15 mouse cellular contexts compared by ENCODE assay signal in genomic region chr9:13561335-13561734, GRCm38 (mm10).
"Had no signal": no experiment of that assay in that cellular context is flagged by ENCODE, and none has a peak within 500 bp of the region (broad histone marks: within the 10 kb centered on the region; RNA-seq: fewer than 3 reads in every experiment).

No protein-coding gene starts in this region.

- H3K9me3 ChIP-seq: liver, embryonic 15.5 days; midbrain, embryonic 10.5 days; neural tube, embryonic 12.5 days had no signal

- H3K36me3 ChIP-seq: liver, embryonic 15.5 days; midbrain, embryonic 10.5 days; neural tube, embryonic 12.5 days had no signal

- H3K27ac ChIP-seq: kidney, postnatal 0 days; liver, embryonic 15.5 days; midbrain, embryonic 10.5 days; neural tube, embryonic 12.5 days had no signal

- H3K4me2 ChIP-seq: liver, embryonic 11.5 days; liver, embryonic 15.5 days; neural tube, embryonic 12.5 days had no signal

- H3K9ac ChIP-seq: liver, embryonic 15.5 days; neural tube, embryonic 12.5 days had no signal

- H3K4me3 ChIP-seq: liver, embryonic 15.5 days; midbrain, embryonic 10.5 days; neural tube, embryonic 12.5 days had no signal

- DNase-seq: kidney, adult 11 months; kidney, adult 9 months; kidney, postnatal 36 days; lung, adult 2 months; lung, postnatal 36 days; midbrain, embryonic 14.5 days; retina, postnatal 1 day; thymus, adult 18-20 months; thymus, postnatal 14 days had no signal

- H3K27me3 ChIP-seq: liver, embryonic 15.5 days; neural tube, embryonic 12.5 days had no signal

- H3K4me1 ChIP-seq: liver, embryonic 15.5 days had no signal

- ATAC-seq: lung, postnatal 0 days had no signal
